Mouse (Mus musculus): Measurements from ENCODE around the gene Zkscan16. TPM values are rescaled to one million over a fixed set of nuclear protein-coding genes. Genes with fewer than 3 reads are reported as not detected.

The Zkscan16 gene
- polyA plus RNA-seq, 1 experiment from 2014 or later: 0.30 TPM

- Histone ChIP-seq H3K27ac (ENCODE audit: low read length) (no peak overlapping the region), H3K4me1 (replicated peaks; ENCODE audit: control insufficient read depth, insufficient read depth, low read length) (peaks cover 21% of the 10 kb centered on the region), H3K9me3 (ENCODE audit: control insufficient read depth, low read length) (no peaks in the 10 kb centered on the region), H3K4me2 (ENCODE audit: low read depth, low read length) (no peak overlapping the region), H3K9ac (ENCODE audit: low read length) (0 out of 2 replicates have a peak overlapping the region, but pooled peaks have one; percentile 8), H3K4me3 (ENCODE audit: low read length) (no peak overlapping the region), H3K36me3 (ENCODE audit: control insufficient read depth, insufficient read depth, low read length) (no peaks in the 10 kb centered on the region), H3K27me3 (ENCODE audit: control insufficient read depth, insufficient read depth, low read depth, low read length) (no peaks in the 10 kb centered on the region)
- WGBS: 62% methylated on average over 8 of the region's 8 CpGs
- ATAC-seq (ENCODE audit: low read depth): no peak
These were observed 62.8 kb downstream of the Zkscan16 start for GRCm38 (mm10) chr4:59006211-59006610.

GRCm38 (mm10) chr4:59007016-59007415 is 63.6 kb downstream of the Zkscan16 start:
- H3K4me3 ChIP-seq (ENCODE audit: low read length): no peak overlapping the region
- WGBS: 69% methylated on average over 6 of the region's 6 CpGs
- no peaks in the 10 kb centered on the region for H3K27me3 ChIP-seq (ENCODE audit: control insufficient read depth, insufficient read depth, low read depth, low read length)
- no peaks in the 10 kb centered on the region for H3K9me3 ChIP-seq (ENCODE audit: control insufficient read depth, low read length)
- H3K9ac ChIP-seq (ENCODE audit: low read length): no peak overlapping the region
- peaks cover 25% of the 10 kb centered on the region for H3K4me1 ChIP-seq (replicated peaks; ENCODE audit: control insufficient read depth, insufficient read depth, low read length)
- no peak for ATAC-seq (ENCODE audit: low read depth)
- no peak overlapping the region for H3K4me2 ChIP-seq (ENCODE audit: low read depth, low read length)
- no peaks in the 10 kb centered on the region for H3K36me3 ChIP-seq (ENCODE audit: control insufficient read depth, insufficient read depth, low read length)
- no peak overlapping the region for H3K27ac ChIP-seq (ENCODE audit: low read length)

Other genes with a start within 250 kb of the Zkscan16 start
- gene Olfr267, start 155.9 kb upstream of the Zkscan16 start, polyA plus RNA-seq (2015; fragmentation: Nextera tagmentation; extraction: Ambion mirVana): not detected in 2 replicates
- 24.9 and 26.1 TPM in 2 replicates for gene Ecpas, start 30.9 kb upstream of the Zkscan16 start, polyA plus RNA-seq (2015; fragmentation: Nextera tagmentation; extraction: Ambion mirVana)
- 43.5 and 46.9 TPM in 2 replicates for gene Ptgr1, start 43.5 kb downstream of the Zkscan16 start, polyA plus RNA-seq (2015; fragmentation: Nextera tagmentation; extraction: Ambion mirVana)
- 7.5 and 14.4 TPM in 2 replicates for gene Dnajc25, start 51.4 kb downstream of the Zkscan16 start, polyA plus RNA-seq (2015; fragmentation: Nextera tagmentation; extraction: Ambion mirVana)
- 7.6 and 9.3 TPM in 2 replicates for gene Gm20503, start 59.6 kb downstream of the Zkscan16 start, polyA plus RNA-seq (2015; fragmentation: Nextera tagmentation; extraction: Ambion mirVana)
- gene Gng10, start 91.5 kb downstream of the Zkscan16 start, polyA plus RNA-seq (2015; fragmentation: Nextera tagmentation; extraction: Ambion mirVana): 114 and 119 TPM in 2 replicates
- not detected in 2 replicates for gene AI481877, start 195.4 kb downstream of the Zkscan16 start, polyA plus RNA-seq (2015; fragmentation: Nextera tagmentation; extraction: Ambion mirVana)
- gene Ugcg, start 245.6 kb downstream of the Zkscan16 start, polyA plus RNA-seq (2015; fragmentation: Nextera tagmentation; extraction: Ambion mirVana): 9.7 and 10.5 TPM in 2 replicates

Measured in lung, embryonic 16.5 days (tissue).